Mouse (Mus musculus) hindbrain, embryonic 12.5 days (tissue): ENCODE measurements around the gene Bst2. TPM values are rescaled to one million over a fixed set of nuclear protein-coding genes. Genes with fewer than 3 reads are reported as not detected.

Experiments
- ATAC-seq: fragments of 200-750 bp; cut with Nextera tagmentation; 2 replicates; pipeline ENCODE4 v1.8.0; 2017; ENCODE audit warnings: moderate TSS enrichment; ENCODE audit not compliant: low FRiP score
- H3K27ac ChIP-seq: fragments of 300-500 bp; sonication (generic); 2 replicates; pipeline ENCODE4 v1.5.1; 2016; ENCODE audit warnings: mild to moderate bottlenecking
- H3K27me3 ChIP-seq: fragments of 300-500 bp; sonication (generic); 2 replicates; pipeline ENCODE4 v1.6.1; 2016; ENCODE audit warnings: mild to moderate bottlenecking
- H3K36me3 ChIP-seq: fragments of 300-500 bp; sonication (generic); 2 replicates; pipeline ENCODE4 v1.6.1; 2016; ENCODE audit warnings: mild to moderate bottlenecking
- H3K4me1 ChIP-seq: fragments of 300-500 bp; sonication (generic); 2 replicates; pipeline ENCODE4 v1.6.1; 2016
- H3K4me2 ChIP-seq: fragments of 300-500 bp; sonication (generic); replicated peaks from 2 replicates; pipeline ENCODE4 v1.6.1; 2016; ENCODE audit warnings: mild to moderate bottlenecking
- H3K4me3 ChIP-seq: fragments of 300-500 bp; sonication (generic); 2 replicates; pipeline ENCODE4 v1.5.1; 2016; ENCODE audit warnings: mild to moderate bottlenecking
- H3K9ac ChIP-seq: fragments of 300-500 bp; sonication (generic); 2 replicates; pipeline ENCODE4 v1.6.1; 2016; ENCODE audit warnings: mild to moderate bottlenecking, moderate library complexity
- H3K9me3 ChIP-seq: fragments of 300-500 bp; sonication (generic); replicated peaks from 2 replicates; pipeline ENCODE4 v1.6.1; 2016; ENCODE audit warnings: mild to moderate bottlenecking
- WGBS: fragments of 180-500 bp; shearing (Covaris S2); methylation state at CpG from one replicate; pipeline ENCODE4 v1.1.7; 2016; 5-methylcytosine and 5-hydroxymethylcytosine counted together
- polyA plus RNA-seq: library from polyadenylated mRNA; unstranded; fragments of >200 nt; fragmentation: Nextera tagmentation; extraction: Ambion mirVana; gene quantifications from 2 replicates; pipeline ENCODE4 v1.2.1, GENCODE M21; 2016

Gene Bst2
- polyA plus RNA-seq, 1 experiment from 2014 or later: 12.9 TPM

DNA sequence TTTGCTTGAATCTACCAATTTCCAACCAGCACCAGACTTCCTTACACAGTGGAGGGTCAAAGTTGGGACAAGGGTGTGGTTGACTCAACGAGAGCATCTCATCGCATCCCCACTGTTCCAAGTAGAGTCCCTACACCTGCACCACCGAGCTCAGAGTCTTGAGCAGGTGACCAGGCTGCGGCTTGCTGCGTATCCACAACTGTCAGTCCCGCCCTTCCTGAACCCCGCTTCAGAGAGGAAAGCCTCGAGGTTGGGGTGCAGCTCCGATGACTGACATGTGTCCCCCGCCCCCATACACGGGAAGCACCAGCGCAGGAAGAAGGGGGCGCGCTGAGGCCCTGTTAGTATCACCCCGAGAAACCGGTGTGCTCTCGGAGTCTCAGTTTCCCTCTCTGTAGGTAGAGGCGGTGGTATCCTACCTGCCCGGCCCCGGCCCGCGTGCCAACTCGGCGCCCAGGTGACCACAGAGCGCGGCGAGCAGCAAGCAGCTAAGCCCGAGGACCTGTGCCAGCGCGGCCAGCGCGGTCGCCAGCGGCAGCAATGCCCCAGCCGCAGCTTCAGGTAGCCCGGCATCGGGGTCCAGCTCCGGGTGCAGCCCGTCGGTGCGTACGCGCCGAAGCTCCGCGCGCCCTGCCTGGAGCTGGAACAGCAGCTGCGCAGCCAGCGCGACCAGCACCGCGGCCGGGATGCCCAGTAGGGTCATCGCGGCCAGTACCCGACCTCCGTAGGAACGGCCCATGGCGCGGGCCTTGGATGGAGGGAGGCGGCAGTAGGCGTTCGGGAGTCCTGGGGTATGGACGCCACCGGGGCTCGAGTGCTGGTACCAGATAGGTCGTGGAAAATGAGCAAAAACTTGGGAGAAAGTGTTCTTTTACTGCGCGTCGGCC lies 21.1 kb upstream of the Bst2 start, which contains the start of gene Tmem221:
Gene Tmem221, minus strand, starts transcription at position 801 of the 887 bp plus-strand sequence.
- Histone ChIP-seq H3K27ac (no peak within 1 kb of the TSS), H3K4me3 (peak within 1 kb of the TSS; percentile 10), H3K4me1 (peaks cover 13% of the 10 kb centered on the region; the same call in 1 of the 2 replicates), H3K27me3 (peaks cover 88% of the 10 kb centered on the region), H3K9me3 (no peaks in the 10 kb centered on the region), H3K9ac (no peak within 1 kb of the TSS), H3K4me2 (peak within 1 kb of the TSS; percentile 35), H3K36me3 (no peaks in the 10 kb centered on the region)
- ATAC-seq: no peak
- WGBS: 3% methylated on average over 70 of the region's 70 CpGs

DNA sequence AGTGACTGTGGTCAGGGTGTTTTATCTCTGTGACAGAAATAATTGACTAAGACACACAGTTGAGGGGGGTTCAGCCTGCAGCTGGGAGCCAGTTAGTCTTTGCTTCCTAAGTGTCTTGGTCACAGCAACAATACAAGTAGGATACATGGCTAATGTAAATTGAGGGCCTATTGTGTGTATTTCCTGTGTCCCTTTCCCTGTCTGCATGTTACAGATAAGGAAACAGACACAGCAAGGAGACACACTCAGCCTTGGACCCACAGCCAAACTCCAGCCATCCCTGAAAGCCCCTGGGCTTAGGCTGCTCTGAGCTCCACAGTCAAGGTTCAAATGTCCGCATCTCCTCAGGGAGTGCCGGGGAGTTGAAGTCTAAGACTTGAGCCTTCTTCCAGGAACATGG lies 17.4 kb upstream of the Bst2 start:
- H3K27ac ChIP-seq: no peak overlapping the region
- H3K36me3 ChIP-seq: no peaks in the 10 kb centered on the region
- H3K4me3 ChIP-seq: no peak overlapping the region
- no peaks in the 10 kb centered on the region for H3K9me3 ChIP-seq
- no peak overlapping the region for H3K9ac ChIP-seq
- H3K4me1 ChIP-seq: 0 out of 2 replicates have a peak, but pooled peaks cover 5% of the 10 kb centered on the region
- no peak overlapping the region for H3K4me2 ChIP-seq
- no peak for ATAC-seq
- WGBS: 100% methylated on average over 2 of the region's 2 CpGs
- peaks cover 51% of the 10 kb centered on the region for H3K27me3 ChIP-seq

DNA sequence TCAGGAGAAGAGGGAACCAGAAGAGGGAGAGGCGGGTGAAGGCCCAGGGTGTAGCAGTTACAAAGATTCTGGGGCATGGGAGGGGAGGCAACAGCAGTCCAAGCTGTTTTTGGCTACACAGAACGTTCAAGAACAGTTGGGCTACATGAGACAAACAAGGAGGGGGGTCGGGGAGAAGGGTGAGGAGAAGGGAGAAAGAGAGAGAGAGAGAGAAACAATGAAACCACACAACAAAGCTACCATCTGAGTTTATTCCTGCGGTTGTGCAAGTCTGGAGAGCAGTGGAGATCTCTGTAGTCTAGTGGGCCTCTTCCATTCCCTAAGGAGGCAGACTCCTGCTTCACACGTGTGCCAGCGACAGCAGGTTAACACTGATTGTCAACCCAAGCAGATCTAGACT lies 16.7 kb upstream of the Bst2 start:
- H3K9me3 ChIP-seq: no peaks in the 10 kb centered on the region
- H3K4me1 ChIP-seq: 0 out of 2 replicates have a peak, but pooled peaks cover 3% of the 10 kb centered on the region
- H3K4me3 ChIP-seq: no peak overlapping the region
- 66% methylated on average over 6 of the region's 6 CpGs for WGBS
- H3K4me2 ChIP-seq: no peak overlapping the region
- H3K27ac ChIP-seq: no peak overlapping the region
- H3K36me3 ChIP-seq: no peaks in the 10 kb centered on the region
- no peak overlapping the region for H3K9ac ChIP-seq
- peaks cover 45% of the 10 kb centered on the region for H3K27me3 ChIP-seq
- ATAC-seq: no peak

DNA sequence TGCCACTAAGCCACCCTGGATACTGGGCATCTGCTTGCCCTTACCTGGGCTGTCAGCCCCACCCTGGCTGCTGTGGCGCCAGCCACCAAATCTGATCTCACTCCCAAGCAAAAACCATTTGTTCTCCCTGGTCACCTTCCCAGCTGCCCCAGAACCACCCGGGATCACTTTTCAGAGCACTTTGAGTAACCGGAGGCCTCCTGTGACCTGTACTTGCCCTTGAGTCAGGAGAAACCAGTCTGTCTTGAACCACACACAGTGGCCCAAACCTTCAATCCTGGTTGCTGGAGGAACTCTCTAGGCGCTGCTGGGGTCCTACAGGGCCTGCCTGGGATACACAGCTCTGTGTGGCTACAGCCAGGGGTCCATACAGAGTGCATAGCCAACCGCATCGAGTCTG lies 15.5 kb upstream of the Bst2 start:
- Histone ChIP-seq H3K4me3 (no peak overlapping the region), H3K27me3 (peaks cover 33% of the 10 kb centered on the region), H3K9me3 (no peaks in the 10 kb centered on the region), H3K36me3 (peaks cover 9% of the 10 kb centered on the region), H3K4me2 (no peak overlapping the region), H3K27ac (no peak overlapping the region), H3K9ac (no peak overlapping the region), H3K4me1 (no peaks in the 10 kb centered on the region)
- no peak for ATAC-seq
- 63% methylated on average over 6 of the region's 6 CpGs for WGBS

DNA sequence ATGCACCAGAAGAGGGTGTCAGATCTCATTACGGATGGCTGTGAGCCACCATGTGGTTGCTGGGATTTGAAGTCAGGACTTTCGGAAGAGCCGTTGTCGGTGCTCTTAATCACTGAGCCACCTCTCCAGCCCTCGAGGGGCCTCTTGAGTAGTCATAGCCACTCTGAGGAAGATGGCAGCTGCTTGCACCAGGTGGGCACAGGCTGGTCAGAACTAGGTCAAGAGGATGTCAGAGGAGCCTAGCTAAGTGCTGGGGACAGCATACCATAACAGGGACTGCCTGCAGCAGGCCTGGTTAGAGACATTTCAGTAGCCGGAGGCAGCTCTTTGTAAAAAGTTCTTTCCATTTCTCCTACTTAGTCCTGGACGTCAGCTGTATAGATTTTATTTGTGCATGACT lies 13.5 kb upstream of the Bst2 start:
- ATAC-seq: no peak
- Histone ChIP-seq H3K9ac (no peak overlapping the region), H3K36me3 (peaks cover 28% of the 10 kb centered on the region), H3K4me1 (no peaks in the 10 kb centered on the region), H3K27ac (no peak overlapping the region), H3K4me2 (no peak overlapping the region), H3K9me3 (no peaks in the 10 kb centered on the region), H3K27me3 (peaks cover 12% of the 10 kb centered on the region), H3K4me3 (no peak overlapping the region)
- 74% methylated on average over 7 of the region's 7 CpGs for WGBS

DNA sequence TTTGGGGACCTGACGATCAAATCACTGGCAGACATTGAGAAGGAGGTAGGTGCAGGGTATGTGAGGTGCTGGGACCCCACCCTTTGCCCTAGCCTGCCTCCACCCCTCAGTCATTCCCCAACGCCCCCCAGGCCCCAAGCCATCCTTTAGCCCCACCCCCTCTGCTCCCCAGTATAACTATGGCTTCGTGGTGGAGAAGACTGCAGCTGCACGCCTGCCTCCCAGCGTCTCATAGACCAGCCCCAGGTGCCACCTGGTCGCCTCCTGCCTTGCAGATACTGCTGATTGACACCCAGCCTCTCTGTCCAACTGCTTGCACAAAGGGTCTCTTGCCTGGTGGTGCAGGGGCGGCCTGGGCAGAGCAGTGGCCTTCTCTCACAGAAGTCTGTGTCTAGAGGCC lies 10.3 kb upstream of the Bst2 start:
- 87% methylated on average over 7 of the region's 7 CpGs for WGBS
- Histone ChIP-seq H3K36me3 (peaks cover 35% of the 10 kb centered on the region), H3K27me3 (no peaks in the 10 kb centered on the region), H3K4me1 (peaks cover 8% of the 10 kb centered on the region), H3K4me3 (no peak overlapping the region), H3K4me2 (no peak overlapping the region), H3K27ac (no peak overlapping the region), H3K9ac (no peak overlapping the region), H3K9me3 (no peaks in the 10 kb centered on the region)
- ATAC-seq: no peak

DNA sequence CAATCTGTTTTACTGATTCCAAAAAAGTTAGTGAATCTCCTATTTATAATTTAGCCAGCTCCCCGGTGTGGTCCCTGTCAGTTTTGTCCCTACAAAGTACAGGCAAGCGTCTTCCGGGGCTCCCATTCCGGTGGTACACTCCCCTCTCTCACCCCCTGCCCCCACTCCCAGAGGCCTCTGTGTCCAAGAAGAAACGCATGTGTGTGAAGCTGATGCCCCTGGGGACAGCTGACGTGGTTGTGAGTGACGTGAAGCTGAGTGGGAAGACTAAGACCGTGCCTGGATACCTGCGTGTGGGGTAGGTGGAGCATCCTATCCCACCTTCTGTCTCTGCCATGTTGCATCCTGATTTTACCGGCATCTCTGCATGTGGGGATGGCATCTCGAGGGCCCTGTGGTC lies 7.8 kb upstream of the Bst2 start:
- ATAC-seq: no peak
- Histone ChIP-seq H3K9me3 (no peaks in the 10 kb centered on the region), H3K27ac (no peak overlapping the region), H3K4me2 (no peak overlapping the region), H3K27me3 (peaks cover under 1% of the 10 kb centered on the region; the same call in 1 of the 2 replicates), H3K36me3 (peaks cover 35% of the 10 kb centered on the region), H3K4me1 (peaks cover 8% of the 10 kb centered on the region), H3K4me3 (no peak overlapping the region), H3K9ac (no peak overlapping the region)
- WGBS: 92% methylated on average over 11 of the region's 11 CpGs

DNA sequence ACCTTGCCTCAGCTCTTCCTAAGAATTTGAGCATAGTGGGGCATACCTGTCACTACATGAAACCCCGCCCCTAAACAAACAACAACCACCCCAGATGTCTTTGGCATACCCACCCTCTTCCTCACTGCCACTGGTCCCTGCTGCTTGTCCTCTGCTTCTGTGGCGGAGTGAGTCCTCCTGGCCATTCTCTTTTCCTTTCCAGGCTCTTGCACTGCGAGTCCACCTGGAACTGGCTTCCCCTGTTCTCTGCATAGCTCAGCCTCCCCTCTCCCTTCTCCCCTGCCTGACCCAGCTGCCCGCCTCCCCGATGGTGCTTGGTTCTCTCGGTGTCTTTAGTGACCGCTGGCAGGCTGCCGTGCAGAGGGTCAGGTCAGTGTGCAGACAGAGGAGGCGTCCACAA lies 6.5 kb upstream of the Bst2 start:
- Histone ChIP-seq H3K9me3 (no peaks in the 10 kb centered on the region), H3K36me3 (peaks cover 35% of the 10 kb centered on the region), H3K9ac (peak overlapping the region; percentile 87; the same call in 1 of the 2 replicates), H3K27me3 (peaks cover 7% of the 10 kb centered on the region), H3K4me2 (peak overlapping the region; percentile 90), H3K4me3 (peak overlapping the region; percentile 85), H3K27ac (no peak overlapping the region), H3K4me1 (peaks cover 8% of the 10 kb centered on the region)
- 88% methylated on average over 9 of the region's 9 CpGs for WGBS
- ATAC-seq: no peak

DNA sequence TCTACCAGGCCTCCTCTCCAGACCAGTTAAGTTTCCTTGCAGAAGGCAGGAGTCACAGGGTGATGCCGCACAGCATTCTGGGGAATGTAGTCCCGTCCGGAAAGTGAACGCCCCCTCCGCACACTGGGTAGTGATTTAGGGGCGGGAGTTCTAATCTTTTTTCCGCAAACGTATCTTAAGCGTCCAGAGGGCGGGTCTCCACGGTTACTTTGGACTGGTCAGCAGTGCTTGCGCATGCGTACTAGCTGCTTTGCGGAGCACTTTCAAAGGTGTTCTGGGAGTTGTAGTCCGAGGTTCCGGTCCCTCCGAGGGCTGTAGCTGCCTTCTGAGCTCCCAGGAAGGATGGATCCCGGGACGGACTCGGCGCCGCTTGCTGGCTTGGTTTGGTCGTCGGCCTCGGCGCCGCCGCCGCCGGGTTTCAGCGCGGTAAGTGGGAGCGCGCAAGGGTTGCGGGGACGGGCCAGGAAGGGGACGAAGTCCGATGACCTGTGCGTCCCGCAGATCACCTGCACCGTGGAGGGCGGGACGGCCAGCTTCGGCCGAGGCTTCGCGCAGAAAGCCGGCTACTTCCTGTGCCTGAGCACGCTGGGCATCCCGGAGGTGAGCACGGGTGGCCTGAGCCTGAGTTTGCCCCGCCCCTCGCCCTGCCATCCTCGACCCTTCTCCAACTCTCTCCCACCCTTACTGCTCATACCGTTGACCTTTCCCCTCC lies 5.5 kb upstream of the Bst2 start, which contains the start of gene Mvb12a:
Gene Mvb12a, plus strand, starts transcription at position 291 of the 712 bp plus-strand sequence.
- H3K4me3 ChIP-seq: peak within 1 kb of the TSS; percentile 85
- H3K27ac ChIP-seq: no peak within 1 kb of the TSS
- H3K36me3 ChIP-seq: peaks cover 26% of the 10 kb centered on the region
- H3K4me2 ChIP-seq: peak within 1 kb of the TSS; percentile 90
- under 1% methylated on average over 44 of the region's 55 CpGs for WGBS
- H3K9ac ChIP-seq: peak within 1 kb of the TSS; percentile 87
- H3K27me3 ChIP-seq: peaks cover 16% of the 10 kb centered on the region
- ATAC-seq: peak; percentile 95
- no peaks in the 10 kb centered on the region for H3K9me3 ChIP-seq
- peaks cover 8% of the 10 kb centered on the region for H3K4me1 ChIP-seq

DNA sequence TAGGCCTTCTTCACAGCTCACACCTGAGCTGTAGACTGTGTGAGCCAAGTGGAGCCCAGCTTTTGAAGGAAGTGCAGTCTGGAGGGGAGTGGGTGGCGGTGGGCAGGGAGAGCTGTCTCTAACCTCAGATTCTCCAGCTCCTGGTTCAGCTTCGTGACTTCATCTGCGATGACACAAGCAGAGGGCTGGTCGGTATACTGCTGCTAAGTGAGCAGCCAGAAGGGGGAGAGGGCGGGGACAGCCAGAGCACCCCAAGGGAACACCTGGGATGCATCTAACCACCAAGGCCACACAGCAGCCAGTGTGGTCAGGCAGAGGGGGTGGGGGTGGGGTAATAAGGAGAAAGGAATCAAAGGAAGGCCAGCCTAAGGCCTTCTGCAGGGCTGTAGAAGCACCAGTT lies 1.6 kb downstream of the Bst2 start:
- Histone ChIP-seq H3K4me1 (peaks cover 7% of the 10 kb centered on the region; the same call in 1 of the 2 replicates), H3K9ac (no peak overlapping the region), H3K27ac (no peak overlapping the region), H3K9me3 (no peaks in the 10 kb centered on the region), H3K4me2 (no peak overlapping the region), H3K4me3 (no peak overlapping the region), H3K36me3 (no peaks in the 10 kb centered on the region), H3K27me3 (peaks cover 40% of the 10 kb centered on the region)
- 58% methylated on average over 5 of the region's 5 CpGs for WGBS
- no peak for ATAC-seq

DNA sequence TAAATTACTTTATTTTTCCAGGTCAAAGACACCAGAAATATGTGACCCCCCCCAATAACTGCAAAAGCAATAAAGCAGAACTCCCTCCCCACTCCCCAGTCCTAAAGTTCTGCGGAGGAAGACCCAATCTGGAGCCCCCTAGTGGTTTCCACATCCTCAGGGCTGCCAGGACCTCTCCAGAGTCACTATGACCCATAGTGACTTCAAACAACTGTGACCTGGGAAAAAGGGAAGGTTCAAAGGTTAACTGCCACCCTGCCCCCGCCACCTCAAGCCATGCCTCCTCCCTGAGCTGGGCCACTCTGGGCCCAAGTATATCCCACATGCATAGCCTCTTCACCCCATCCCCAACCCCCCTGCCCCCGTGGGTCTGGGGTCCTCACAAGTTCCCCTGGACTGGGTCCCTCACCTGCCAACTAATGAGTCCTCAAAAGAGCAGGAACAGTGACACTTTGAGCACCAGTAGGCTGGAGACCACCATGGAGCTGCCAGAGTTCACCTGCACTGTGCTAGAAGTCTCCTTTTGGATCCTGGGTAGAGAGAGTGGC lies 2.9 kb downstream of the Bst2 start:
- WGBS: 35% methylated on average over 3 of the region's 3 CpGs
- Histone ChIP-seq H3K27ac (no peak overlapping the region), H3K4me3 (no peak overlapping the region), H3K9ac (no peak overlapping the region), H3K36me3 (no peaks in the 10 kb centered on the region), H3K27me3 (peaks cover 35% of the 10 kb centered on the region), H3K9me3 (no peaks in the 10 kb centered on the region), H3K4me2 (no peak overlapping the region), H3K4me1 (peaks cover 7% of the 10 kb centered on the region; the same call in 1 of the 2 replicates)
- no peak for ATAC-seq
